Mouse (Mus musculus): ENCODE measurements around the gene Prdx5.

Gene Prdx5

GRCm38 (mm10) chr19:6937541-6938465 lies 27.9 kb upstream of the Prdx5 start:
- DNase-seq (ENCODE audit: low read depth, low spot score) = no peak

- no peak for DNase-seq (ENCODE audit: low read depth, low spot score)
Observed at GRCm38 (mm10) chr19:6936299-6936698, 26.4 kb upstream of the Prdx5 start.

- no peak for DNase-seq (ENCODE audit: low read depth, low spot score)
Observed at GRCm38 (mm10) chr19:6934195-6934977, 24.5 kb upstream of the Prdx5 start, which contains the start of gene Kcnk4. Gene Kcnk4 (minus strand): TSS chr19:6934515.

DNA sequence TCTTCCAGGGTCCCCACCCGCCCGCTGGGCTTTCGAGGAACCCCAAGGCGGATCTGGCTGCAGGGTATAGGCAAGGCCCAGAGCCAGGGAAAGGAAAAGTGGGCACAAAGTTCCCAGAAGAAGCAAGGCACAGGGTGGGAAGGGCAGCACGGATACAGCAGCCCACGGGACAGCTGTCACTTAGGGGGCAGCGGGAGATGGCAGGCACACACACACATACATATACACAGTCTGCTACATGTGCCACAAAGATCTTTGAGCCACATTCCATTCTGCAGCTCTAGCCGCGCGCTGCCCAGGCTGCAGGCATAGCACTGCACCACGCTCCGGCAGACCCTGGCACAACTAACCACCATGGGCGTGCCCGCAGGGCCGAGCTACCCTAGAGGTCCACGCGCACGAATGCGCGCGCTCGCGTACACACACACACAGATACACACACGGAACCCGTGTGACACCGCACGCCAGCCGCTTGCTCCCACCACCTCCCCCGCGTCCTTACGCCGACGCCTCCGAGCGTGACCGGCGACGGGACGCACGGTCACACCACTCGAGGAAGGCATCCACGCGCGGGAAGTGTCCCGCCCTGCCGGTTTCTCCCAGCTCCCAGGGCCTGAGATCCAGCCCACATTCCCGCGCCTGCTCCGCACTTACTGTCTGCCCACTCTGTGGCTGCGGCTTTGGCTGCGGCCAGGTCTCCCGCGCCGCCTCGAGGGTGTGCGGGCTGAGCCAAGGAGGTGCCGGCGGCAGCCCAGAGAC lies 23.7 kb upstream of the Prdx5 start:
- no peak for DNase-seq (ENCODE audit: low read depth, low spot score)

DNA sequence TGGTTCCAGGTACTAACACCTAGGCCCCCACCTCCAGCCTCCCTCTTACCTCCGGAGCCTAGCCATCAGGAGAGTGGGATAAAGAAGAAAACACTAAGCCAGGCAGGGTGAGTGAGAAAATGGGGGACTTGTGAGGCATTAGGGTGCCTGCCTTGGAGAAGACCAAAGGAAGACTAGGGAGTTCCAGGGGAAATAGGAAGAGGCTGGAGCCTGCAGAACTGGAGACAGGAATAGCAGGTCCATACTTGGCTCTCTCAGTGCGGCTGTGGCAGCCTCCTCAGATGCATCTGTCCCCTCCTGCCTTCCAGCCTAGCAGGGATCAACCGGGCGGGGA lies 23.2 kb upstream of the Prdx5 start:
- DNase-seq (ENCODE audit: low read depth, low spot score) = no peak

DNA sequence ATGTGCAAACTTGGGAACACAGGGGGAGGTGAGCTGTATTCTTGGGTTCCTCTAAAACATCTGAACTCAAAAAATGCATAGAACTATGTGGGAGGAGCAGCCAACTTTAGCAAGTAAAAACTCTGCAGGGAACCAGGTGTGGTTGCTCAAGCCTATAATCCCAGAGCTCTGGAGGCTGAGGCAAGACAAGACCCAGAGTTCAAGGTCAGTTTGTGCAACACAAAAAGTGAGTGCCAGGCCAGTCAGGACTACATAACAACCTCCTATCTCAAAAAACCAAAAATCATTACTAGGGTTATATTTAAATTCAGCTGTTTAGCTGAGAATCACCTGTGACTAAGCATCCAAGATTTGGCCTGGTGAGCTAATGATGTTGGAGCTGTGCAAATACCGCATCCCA lies 22.1 kb upstream of the Prdx5 start:
- no peak for DNase-seq (ENCODE audit: low read depth, low spot score)

GRCm38 (mm10) chr19:6931002-6931401 lies 21.1 kb upstream of the Prdx5 start:
- DNase-seq (ENCODE audit: low read depth, low spot score) = no peak

DNA sequence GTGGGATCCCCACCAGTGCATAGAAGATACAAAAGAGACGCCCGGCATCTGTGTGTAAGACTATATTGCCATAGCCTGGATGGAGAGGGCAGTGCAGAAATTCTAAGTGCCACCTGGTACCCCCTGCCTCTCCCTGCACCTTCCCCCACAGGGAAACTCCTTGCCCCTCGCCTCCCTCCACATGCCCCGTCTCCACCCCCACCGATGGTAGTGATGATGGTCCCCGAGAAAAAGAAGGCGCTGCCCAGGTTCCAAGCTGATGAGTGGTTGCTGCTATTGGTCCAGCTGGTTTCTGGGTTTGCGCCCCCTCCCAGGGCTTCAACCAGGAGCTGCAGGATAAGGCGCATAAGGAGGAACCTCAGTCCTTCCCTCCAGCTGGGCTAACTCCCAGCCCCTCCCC lies 18.2 kb upstream of the Prdx5 start:
- DNase-seq (ENCODE audit: low read depth, low spot score) = no peak

DNA sequence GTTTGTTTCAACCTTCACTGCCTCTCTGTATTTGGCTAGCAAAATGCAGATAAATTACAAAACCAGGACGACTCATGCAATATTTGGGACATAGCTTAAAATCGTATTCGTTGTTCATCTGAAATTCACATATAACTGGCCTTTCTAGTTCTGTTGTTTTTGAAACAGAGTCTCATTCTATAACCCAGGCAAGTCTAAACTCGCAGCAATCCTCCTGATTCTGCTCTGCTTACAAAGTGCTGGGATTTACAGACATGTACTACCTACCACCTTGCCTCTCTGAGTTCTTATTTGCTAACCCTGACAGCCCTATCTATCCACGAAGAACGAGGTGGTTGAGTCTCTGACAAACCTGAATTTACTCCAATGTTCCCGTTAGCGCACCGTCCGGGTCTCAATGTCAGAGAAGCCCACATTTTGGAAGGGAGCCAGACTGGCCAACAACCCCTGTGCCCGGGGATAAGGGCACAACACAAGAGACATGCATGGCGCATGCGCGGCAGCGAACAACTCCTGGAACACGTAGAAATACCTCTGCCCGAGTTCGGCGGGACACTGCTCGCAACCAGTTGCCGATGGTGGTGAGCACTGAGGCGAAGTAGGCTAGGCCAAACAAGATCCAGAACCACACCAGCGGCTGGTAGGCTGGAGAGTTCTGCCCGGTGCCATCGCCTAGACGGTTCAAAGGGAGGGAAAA lies 16.8 kb upstream of the Prdx5 start:
- DNase-seq (ENCODE audit: low read depth, low spot score) = no peak

DNA sequence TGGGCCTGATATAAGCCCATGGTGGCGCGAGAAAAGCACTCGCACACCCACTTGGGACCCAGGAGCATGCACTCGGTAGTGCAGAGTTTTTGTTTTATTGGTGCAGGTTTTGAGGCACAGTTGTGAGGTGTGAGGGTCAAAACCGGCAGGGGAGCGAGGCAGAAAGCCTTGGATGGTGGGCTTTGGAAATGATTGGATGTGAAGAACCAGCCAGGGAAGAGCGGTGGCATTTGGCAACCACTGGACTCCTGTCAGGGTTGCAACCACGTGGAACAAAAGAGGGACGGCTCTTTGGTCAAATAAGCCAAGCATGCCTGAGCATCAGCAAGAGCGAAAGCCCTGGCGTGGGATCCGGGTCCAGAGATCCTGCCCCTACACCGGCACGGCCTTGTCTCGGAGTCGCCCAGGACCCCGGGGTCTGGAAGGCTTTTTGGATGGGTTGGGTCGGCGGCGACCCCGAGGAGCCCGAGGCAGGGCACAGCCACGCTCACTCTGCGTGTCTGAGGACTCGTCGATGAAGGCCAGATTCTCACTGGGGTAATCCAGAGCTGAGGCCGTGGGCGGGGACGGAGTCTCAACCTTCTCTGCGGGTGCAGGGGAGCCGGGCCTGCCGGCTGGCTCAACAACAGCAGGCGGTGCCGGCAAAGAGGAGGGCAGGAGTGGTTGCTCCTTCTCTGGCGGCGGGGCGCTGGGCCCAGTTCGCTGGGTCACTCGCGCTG lies 15.9 kb upstream of the Prdx5 start:
- no peak for DNase-seq (ENCODE audit: low read depth, low spot score)

DNA sequence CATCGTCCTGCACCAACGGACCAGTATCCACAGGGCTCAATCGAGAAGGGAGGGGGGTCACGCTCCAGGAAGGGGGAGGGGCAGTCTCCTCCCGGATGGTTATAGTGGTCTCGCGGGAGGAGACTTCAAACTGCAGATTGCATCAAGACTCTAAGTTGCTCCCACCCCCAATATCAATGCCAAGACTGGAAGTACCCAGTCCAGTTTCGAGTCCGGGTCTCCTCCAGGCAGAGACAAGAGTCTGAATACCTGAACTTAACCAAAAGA lies 15.3 kb upstream of the Prdx5 start, which contains the start of gene Catsperz:
Gene Catsperz, minus strand, starts transcription at position 74 of the 267 bp plus-strand sequence.
- DNase-seq (ENCODE audit: low read depth, low spot score) = no peak

DNA sequence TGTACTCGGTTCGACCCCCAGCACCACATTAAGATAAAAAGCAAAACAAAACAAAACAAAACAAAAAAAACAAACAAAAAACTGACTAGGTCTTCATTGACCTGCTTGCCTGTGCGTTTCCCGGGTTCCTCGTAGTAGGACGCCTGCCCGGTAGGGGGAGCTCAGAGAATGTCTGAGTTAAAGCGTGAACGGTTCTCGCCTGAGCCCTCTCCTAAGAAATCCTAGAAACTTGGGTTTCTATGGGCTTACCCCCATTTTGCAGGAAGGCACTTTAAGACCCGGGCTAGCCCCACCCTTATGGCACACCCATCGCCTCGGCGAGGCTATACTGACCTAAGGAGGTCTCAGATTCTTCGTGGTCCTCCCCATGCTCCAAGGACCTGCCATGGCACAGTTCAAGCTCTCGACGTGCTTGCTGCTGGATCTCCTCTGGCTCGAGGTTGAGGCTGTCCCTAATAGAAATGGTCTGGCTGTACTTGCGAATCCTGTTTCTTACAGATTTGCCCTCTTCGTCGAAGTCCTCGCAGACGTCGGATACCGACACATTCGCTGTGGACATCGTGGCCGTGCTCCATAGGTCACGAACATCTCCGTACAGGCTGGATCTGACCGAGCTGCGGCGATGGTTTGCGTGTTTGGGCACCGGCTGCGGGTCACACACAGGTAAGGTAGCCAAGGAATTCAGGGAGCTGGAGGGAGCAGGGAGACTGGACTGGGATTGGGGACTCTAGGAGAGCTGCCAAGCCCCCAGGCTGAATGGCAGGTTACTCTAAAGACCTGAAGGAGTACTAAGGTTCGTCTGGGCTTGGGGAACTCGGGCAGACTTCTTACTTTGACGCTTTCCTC lies 14.8 kb upstream of the Prdx5 start:
- DNase-seq (ENCODE audit: low read depth, low spot score) = no peak

DNA sequence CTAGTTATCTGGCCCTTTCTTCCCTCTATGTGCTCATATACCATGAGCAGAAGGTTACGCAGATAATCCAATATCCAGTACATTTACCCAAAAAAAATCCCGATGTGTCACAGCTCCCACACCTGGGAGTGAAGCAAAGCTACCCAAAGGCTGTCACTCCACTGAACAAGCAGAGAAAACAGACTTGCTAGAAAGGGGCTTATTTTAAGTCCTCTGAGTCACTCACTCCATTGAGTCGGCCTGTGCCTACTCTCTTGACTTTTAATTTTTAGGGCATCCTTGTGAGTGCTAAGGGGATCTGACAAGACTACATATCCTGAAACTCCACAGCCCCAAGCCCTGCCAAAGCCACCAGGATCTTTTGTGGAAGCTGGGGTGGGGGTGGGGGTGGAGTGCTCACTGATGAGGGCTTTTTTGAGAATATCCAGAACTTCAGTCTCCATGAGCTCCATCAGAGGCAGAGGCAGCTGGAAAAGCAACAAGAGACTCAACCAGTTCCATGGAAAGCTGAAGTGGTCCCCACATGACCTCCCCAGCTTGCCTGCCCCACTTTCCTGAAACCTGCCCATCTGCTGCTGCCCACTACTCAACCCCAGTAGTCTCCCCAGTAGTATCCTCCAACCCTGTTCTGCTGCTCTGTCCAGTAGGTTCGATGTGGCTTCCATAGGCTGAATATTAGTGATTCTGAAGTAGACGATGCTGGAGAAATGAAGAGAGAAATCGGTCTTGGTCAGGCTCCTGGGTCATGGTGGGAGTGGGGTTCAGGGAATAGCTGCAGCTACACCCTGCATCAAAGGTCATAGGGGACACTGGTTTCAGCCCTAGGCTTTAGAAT lies 13.2 kb upstream of the Prdx5 start:
- no peak for DNase-seq (ENCODE audit: low read depth, low spot score)

DNA sequence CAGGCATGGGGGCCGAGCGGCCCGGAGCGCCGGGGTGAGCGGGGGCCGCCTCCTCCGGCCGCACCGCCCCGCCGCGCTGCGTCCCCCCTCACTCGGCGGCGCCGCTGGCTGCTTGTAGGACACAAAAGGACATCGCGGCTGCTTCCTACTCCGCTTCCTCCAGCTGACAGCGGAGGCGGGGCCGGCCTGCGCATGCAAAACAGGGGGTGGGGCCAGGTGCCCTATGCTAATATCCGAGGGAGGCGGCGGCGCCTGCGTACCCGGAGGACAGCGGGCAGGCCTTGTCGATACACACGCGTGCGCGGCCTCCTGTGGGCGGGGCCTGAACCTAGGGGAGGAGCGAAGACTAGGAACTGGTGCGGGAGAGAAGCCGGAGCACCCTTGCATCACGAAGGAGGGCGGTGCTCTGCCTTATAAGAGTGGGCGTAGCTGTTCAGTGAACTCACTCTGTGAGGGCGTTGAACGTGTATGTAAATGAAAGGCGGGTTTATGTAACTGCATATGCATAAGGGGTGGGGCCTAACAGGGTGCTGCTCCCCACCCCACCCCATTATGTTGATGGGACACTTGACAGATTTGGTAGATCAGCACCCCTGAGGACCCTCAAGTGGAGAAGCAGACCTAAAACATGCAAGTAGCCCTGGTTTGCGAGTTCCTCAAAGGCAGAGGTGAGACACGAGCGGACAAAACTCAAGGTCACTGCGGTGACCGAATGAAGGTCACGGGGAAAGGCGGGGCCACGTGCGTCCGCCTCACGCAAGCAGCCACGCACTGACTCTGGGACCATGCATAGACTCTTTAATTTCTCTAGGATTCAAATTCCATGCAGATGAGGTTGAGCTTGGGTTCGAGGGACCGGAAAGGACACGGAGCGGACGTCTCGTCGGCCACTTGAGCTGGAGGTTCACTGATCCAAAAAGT lies 12.0 kb upstream of the Prdx5 start, which contains the start of gene Esrra:
Gene Esrra, minus strand, starts transcription at position 167 of the 921 bp plus-strand sequence.
- DNase-seq (ENCODE audit: low read depth, low spot score) = peak; percentile 100

DNA sequence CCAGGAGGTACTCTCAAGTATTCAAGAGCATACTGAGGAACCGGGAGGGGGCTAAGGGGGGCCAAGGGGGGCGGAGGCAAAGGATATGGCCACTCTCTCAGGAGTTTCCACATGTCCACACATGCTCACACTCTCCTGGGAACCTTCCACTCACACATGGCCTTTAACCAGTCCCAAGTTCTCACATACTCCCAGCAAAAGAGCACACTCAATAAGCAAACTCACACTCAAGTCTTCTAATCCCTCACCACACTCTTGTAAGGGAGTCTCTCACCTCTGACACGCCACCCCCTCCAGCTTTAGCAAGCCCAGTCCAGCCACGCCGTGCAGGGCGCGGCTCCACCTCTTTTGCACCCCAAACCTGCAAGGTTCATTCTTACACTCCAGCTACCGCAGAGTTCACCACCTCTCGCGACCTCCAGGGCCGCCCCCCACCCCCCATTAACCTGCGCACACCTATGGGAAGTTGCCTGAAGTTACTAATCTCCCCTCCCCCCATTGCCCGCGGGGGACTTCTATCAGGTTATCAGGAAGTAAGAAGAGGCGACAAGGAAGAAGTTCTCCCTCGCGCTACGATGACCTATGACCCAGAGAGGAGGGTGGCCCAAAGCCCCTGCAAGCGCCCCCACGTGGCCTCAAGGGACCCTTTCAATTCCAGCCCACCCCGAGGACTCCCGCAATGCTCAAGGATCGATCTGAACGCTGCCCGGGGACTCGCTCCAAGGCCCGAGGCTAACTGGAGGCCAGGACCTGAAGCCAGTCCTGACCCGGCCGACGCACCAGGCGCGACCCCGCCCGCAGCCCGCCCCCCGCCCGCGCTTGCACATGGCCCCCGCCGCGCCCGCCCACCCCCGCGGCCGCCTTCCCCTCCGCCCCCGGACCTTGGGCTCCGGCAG lies 11.1 kb upstream of the Prdx5 start:
- DNase-seq (ENCODE audit: low read depth, low spot score) = peak; percentile 59

DNA sequence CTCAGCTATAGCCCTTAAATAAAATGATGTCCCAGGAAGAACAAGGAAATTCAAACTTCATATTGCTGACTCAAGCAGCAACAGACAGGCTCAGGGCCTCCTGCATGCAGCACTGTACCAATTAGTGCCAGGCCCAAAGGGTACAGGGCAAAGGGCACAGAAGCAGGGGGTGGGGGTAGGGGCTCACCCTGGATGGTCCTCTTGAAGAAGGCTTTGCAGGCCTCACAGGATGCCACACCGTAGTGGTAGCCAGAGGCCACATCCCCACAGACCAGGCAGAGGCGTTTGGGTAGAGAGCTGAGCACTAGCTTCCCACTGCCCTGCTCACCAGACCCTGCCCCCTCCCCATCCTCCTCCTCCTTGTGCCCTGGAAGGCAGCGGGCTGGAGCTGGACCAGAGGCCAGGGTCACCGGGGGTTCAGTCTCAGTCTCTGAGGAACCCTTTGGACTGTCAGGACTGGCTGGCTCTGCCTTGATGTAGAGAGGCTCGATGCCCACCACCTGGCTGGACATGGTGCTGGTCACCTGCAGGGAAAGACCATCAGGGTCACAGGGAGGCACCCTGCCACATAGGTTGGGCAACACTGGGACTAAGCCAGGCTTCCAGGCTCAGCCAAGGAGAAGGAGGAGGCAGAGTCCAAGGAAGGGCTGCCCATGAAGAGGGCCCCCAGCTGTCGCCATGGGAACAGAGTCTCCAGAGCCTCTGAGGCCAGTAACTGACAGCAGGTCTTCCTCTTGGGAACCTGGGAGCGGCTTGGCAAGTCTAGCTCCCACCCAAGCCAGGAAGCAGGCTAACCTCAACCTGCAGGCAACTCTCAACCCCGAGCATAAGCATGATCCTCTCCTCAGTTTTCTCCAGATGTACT lies 10.2 kb upstream of the Prdx5 start:
- DNase-seq (ENCODE audit: low read depth, low spot score) = peak; percentile 55
